Mouse (Mus musculus) CH12.LX (cell line): ENCODE results near the gene Olfr554.
"Not testable (repeated sequence)": the region's sequence is repeated elsewhere in the genome, so short reads cannot be mapped to it uniquely, and the experiment has no call there.

Experiments used
- CTCF ChIP-seq, 2 experiments: IDR thresholded peaks in 1 of 2; conservative IDR thresholded peaks in 1 of 2; 2 replicates each; pipeline ENCODE4 v1.5.1; 2011 to 2012; ENCODE audit warnings: low read depth in 2 of 2, low read length in 2 of 2, improper control_type of control experiment in 1 of 2, inconsistent platforms in 1 of 2, mild to moderate bottlenecking in 1 of 2, moderate library complexity in 1 of 2
- ELF1 ChIP-seq: IDR thresholded peaks from 2 replicates; pipeline ENCODE4 v1.6.1; 2014; ENCODE audit warnings: low read depth, mild to moderate bottlenecking, inconsistent platforms, low read length, improper control_type of control experiment
- GABPA ChIP-seq: IDR thresholded peaks from 2 replicates; pipeline ENCODE4 v1.6.1; 2012; ENCODE audit warnings: low read depth, low read length, improper control_type of control experiment, inconsistent platforms; ENCODE audit not compliant: insufficient replicate concordance
- HCFC1 ChIP-seq: IDR thresholded peaks from 2 replicates; pipeline ENCODE4 v1.6.1; 2012; ENCODE audit warnings: low read depth, mild to moderate bottlenecking, inconsistent platforms, low read length, improper control_type of control experiment
- NELFE ChIP-seq: IDR thresholded peaks from 2 replicates; pipeline ENCODE4 v1.6.1; 2011; ENCODE audit warnings: low read depth, low read length, improper control_type of control experiment
- NRF1 ChIP-seq: IDR thresholded peaks from 2 replicates; pipeline ENCODE4 v1.6.1; 2014; ENCODE audit warnings: low read depth, mild to moderate bottlenecking, inconsistent platforms, low read length, improper control_type of control experiment, moderate library complexity
- POLR2A ChIP-seq: IDR thresholded peaks from 2 replicates; pipeline ENCODE4 v1.6.1; 2011; ENCODE audit warnings: low read depth, mild to moderate bottlenecking, improper control_type of control experiment, low read length
- POLR2AphosphoS2 ChIP-seq: IDR thresholded peaks from 2 replicates; pipeline ENCODE4 v1.6.1; 2011; ENCODE audit warnings: low read depth, low read length, improper control_type of control experiment
- TCF12 ChIP-seq: IDR thresholded peaks from 2 replicates; pipeline ENCODE4 v1.6.1; 2014; ENCODE audit warnings: low read depth, mild to moderate bottlenecking, inconsistent platforms, low read length, improper control_type of control experiment
- ZC3H11A ChIP-seq: IDR thresholded peaks from 2 replicates; pipeline ENCODE4 v1.6.1; 2012; ENCODE audit warnings: low read depth, mild to moderate bottlenecking, inconsistent platforms, low read length, improper control_type of control experiment

- TF ChIP-seq NELFE; CTCF (conservative IDR thresholded peaks at IDR 0.05 in 1 of 2, IDR thresholded peaks at IDR 0.05 in 1 of 2; ENCODE audit: low read depth in 2 of 2, low read length in 2 of 2); POLR2A; NRF1; POLR2AphosphoS2; ELF1; TCF12; HCFC1; GABPA; ZC3H11A: not testable (repeated sequence)
Observed at GRCm38 (mm10) chr7:102644945-102645344, 6.7 kb downstream of the Olfr554 start.
